Mouse (Mus musculus): ENCODE measurements around the gene Cobll1. TPM values are rescaled to one million over a fixed set of nuclear protein-coding genes. Genes with fewer than 3 reads are reported as not detected.

The Cobll1 gene
- polyA plus RNA-seq, 1 experiment from 2014 or later, result 3.1 TPM

DNA sequence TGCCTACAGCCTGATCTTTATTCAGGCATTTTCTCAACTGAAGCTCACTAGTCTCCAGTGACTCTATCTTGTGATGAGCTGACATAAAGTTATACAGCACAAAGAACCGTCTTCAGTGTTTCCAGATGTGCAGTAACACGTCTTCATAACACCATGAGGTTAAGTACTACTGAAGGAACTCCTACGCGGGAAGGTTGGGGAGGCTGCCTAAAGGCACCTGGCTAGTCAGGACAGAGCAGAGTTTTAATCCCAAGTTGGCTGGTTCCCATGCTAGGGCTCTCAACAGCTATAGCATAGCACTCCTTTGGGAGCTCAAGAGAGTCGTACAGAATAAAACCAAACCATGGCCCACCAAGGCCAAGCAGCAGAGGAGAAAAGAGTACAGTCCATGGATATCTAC is 76.6 kb downstream of the Cobll1 start:
- ATAC-seq (ENCODE audit: low read depth), result no peak
- WGBS, result 88% methylated on average over 5 of the region's 5 CpGs
- Histone ChIP-seq H3K27me3 (no peaks in the 10 kb centered on the region), H3K27ac (replicated peaks) (no peak overlapping the region), H3K4me3 (no peak overlapping the region), H3K36me3 (no peaks in the 10 kb centered on the region), H3K9ac (no peak overlapping the region), H3K4me1 (replicated peaks) (no peaks in the 10 kb centered on the region), H3K4me2 (no peak overlapping the region), H3K9me3 (no peaks in the 10 kb centered on the region)

DNA sequence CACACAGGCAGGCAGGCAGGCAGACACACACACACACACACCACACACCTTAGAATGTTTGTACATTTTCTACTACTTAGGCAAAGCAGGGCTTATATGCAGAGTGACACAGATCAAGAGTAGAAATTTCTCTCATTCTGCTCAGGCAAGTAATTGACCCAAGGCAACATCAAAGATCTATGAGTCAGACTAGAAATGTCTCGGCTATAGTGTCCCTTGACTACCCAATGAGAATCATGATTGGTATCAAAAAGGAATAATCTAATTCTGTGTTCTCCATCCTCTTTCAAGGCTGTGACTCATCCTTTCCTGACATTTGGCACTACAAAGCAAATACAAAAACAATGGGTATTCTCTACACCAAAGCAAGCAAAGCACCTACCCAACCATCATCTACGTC is 77.5 kb downstream of the Cobll1 start:
- no peaks in the 10 kb centered on the region for H3K36me3 ChIP-seq
- 90% methylated on average over 2 of the region's 2 CpGs for WGBS
- H3K27me3 ChIP-seq, result no peaks in the 10 kb centered on the region
- no peaks in the 10 kb centered on the region for H3K4me1 ChIP-seq (replicated peaks)
- no peak for ATAC-seq (ENCODE audit: low read depth)
- no peak overlapping the region for H3K9ac ChIP-seq
- H3K4me2 ChIP-seq, result no peak overlapping the region
- H3K9me3 ChIP-seq, result no peaks in the 10 kb centered on the region
- H3K4me3 ChIP-seq, result no peak overlapping the region
- no peak overlapping the region for H3K27ac ChIP-seq (replicated peaks)

DNA sequence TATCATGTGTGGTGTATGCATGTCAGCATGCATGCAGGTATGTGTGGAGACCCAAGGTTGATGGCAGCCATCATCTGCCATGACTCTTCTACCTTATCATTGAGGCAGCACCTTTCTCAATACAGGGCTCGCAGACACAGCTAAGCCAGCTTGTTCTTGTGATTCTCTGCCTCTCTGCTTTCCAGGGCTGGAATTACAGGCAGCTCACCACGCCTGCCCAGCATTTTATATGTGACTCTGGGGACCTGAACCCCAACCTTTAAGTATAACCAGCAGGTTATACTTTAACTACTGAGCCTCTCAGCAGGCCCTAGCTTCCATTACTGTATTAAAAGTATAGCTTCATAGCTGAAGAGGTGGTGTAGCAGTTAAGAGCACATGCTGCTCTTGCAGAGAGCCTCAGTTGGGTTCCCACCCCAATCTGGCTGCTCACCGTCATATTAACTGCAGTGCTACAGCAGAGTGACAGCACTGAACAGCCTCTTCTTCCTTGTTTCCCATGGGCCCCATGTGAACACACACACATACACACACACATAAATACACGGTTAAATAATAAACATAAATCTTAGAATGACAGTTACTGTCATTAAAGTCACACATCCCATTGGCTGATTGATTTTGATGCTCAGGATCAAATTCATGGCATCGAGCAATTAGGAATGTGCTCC is 81.1 kb downstream of the Cobll1 start:
- no peaks in the 10 kb centered on the region for H3K27me3 ChIP-seq
- H3K9ac ChIP-seq, result no peak overlapping the region
- H3K4me3 ChIP-seq, result no peak overlapping the region
- no peak overlapping the region for H3K27ac ChIP-seq (replicated peaks)
- no peak overlapping the region for H3K4me2 ChIP-seq
- H3K36me3 ChIP-seq, result no peaks in the 10 kb centered on the region
- 51% methylated on average over 5 of the region's 5 CpGs for WGBS
- ATAC-seq (ENCODE audit: low read depth), result peak; percentile 71
- H3K4me1 ChIP-seq (replicated peaks), result no peaks in the 10 kb centered on the region
- H3K9me3 ChIP-seq, result no peaks in the 10 kb centered on the region

DNA sequence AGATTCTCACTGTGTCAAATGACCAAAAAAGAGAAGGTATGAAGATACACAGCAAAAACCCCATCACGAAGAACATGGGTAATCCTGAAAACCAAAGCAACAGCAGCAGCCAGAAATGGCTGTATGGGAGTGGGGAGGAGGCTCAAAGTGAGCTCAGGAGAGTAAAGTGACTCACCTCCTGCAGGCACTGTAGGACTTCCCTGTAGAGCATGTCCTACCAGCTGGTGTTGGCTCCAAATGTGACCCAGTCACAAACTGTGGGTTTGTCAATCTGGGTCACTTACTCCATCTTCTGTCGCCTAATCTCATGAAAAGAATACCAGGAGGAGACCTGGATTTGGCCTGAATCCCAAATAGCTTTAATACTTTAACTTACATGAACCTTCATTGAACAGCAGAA is 81.9 kb downstream of the Cobll1 start:
- no peak overlapping the region for H3K4me3 ChIP-seq
- 89% methylated on average over 2 of the region's 2 CpGs for WGBS
- ATAC-seq (ENCODE audit: low read depth), result no peak
- H3K9me3 ChIP-seq, result no peaks in the 10 kb centered on the region
- no peaks in the 10 kb centered on the region for H3K36me3 ChIP-seq
- no peak overlapping the region for H3K27ac ChIP-seq (replicated peaks)
- no peaks in the 10 kb centered on the region for H3K4me1 ChIP-seq (replicated peaks)
- no peak overlapping the region for H3K9ac ChIP-seq
- no peaks in the 10 kb centered on the region for H3K27me3 ChIP-seq
- H3K4me2 ChIP-seq, result no peak overlapping the region

DNA sequence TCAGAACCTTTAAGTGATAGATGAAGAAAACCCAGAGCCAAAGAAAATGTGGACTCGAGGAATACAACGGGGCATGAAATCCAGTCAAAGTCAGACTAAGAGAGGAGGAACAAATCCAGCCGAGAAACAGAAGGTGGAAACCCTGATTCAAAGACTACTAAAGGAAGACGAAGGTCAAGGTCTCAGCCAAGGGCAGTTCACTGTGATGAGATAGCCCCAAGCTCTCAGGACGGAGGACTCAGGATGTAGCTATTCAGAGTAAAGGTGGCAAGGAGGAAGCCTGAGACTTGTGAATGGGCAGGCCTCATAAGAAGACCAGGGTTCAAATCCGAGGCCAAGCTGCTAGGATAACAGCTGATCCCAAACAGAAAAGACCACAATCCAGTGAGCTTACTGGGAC is 90.3 kb downstream of the Cobll1 start:
- Histone ChIP-seq H3K4me1 (replicated peaks) (no peaks in the 10 kb centered on the region), H3K27ac (replicated peaks) (no peak overlapping the region), H3K9ac (no peak overlapping the region), H3K9me3 (no peaks in the 10 kb centered on the region), H3K36me3 (no peaks in the 10 kb centered on the region), H3K4me2 (no peak overlapping the region), H3K4me3 (no peak overlapping the region), H3K27me3 (no peaks in the 10 kb centered on the region)
- ATAC-seq (ENCODE audit: low read depth), result no peak
- 92% methylated on average over 6 of the region's 6 CpGs for WGBS

DNA sequence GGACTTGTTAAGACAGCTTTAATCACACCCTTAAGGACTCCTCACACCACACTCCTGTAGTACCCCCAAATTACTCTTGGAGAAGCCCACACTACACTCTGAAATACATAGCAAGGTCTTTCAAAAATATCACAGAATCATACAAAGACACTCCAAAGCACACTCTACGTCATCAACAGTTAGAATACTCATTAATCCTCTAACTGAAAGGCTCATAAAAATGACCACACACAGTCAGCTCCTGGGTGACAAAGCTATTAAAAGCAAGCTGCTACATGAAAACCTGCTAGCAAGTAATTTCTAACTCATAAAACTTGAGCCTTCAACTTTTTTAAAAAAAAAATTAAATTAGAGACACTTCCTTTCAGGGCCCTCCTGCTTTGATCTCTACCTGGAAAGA is 91.8 kb downstream of the Cobll1 start:
- no peak for ATAC-seq (ENCODE audit: low read depth)
- no peaks in the 10 kb centered on the region for H3K27me3 ChIP-seq
- H3K36me3 ChIP-seq, result no peaks in the 10 kb centered on the region
- H3K9ac ChIP-seq, result no peak overlapping the region
- WGBS, result 45% methylated on average over 1 of the region's 1 CpGs
- no peaks in the 10 kb centered on the region for H3K9me3 ChIP-seq
- no peak overlapping the region for H3K27ac ChIP-seq (replicated peaks)
- H3K4me1 ChIP-seq (replicated peaks), result no peaks in the 10 kb centered on the region
- no peak overlapping the region for H3K4me2 ChIP-seq
- H3K4me3 ChIP-seq, result no peak overlapping the region

DNA sequence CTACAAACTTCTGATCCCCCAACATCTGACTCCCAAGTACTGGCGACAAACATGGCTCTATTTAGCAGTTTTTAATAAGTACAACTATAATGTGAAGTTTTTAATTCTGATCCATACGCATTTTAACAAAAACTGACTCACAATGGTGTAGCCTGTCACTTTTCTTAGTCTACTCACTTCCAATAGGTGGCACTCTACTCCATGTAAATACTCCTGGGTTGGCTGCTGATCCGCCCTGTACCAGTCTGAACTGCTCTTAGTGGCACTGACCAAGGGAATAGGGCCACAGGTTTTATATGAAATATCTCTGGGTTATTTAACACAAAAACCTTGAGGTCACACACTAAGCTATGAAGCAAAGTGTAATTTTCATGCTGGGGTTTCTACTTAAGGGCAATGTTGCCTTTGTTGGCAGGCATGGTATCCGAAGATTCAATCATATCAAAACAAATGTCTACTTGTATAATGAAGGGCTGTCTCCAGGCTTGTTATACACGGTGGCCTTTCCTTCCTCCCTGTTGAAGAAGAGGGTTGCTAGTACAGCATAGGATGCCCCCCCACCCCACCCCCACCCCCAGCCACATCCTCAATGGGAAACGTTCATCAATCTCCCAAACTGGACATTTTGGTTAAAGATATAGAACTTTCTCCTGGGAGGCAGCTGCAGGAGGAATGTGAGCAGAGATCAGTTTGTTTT is 93.6 kb downstream of the Cobll1 start:
- 52% methylated on average over 6 of the region's 6 CpGs for WGBS
- Histone ChIP-seq H3K36me3 (no peaks in the 10 kb centered on the region), H3K9ac (no peak overlapping the region), H3K4me2 (no peak overlapping the region), H3K27me3 (no peaks in the 10 kb centered on the region), H3K4me1 (replicated peaks) (no peaks in the 10 kb centered on the region), H3K4me3 (no peak overlapping the region), H3K9me3 (no peaks in the 10 kb centered on the region), H3K27ac (replicated peaks) (no peak overlapping the region)
- peak; percentile 84; the same call in 1 of the 2 replicates for ATAC-seq (ENCODE audit: low read depth)

DNA sequence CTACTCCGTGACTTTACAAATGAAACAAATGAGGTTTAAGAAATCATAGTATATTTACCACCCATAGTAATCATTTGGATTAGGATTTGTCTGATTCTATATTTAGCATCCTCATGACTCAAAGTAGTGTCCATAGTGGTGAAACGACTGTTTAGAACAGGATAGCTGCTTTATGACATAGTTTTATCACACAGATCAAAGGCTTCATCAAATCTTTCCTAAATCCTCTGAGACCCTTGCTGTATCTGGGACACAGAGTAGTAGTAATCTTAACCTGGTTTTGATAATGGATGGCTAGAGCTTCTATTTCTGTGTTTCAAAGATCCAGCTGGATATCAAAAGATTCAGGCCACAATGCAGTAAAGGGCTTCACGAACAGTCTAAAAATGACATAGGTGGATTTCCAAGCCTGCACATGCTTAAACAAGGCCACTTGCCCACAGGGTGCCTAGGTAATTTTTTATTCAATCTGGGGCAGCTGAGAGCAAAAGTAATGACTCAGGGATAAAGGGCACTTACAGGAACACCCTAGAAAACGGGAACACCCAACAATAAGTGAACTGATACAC is 98.0 kb downstream of the Cobll1 start:
- no peak for ATAC-seq (ENCODE audit: low read depth)
- no peak overlapping the region for H3K27ac ChIP-seq (replicated peaks)
- no peaks in the 10 kb centered on the region for H3K4me1 ChIP-seq (replicated peaks)
- no peak overlapping the region for H3K4me3 ChIP-seq
- no peak overlapping the region for H3K4me2 ChIP-seq
- WGBS, result 84% methylated on average over 4 of the region's 4 CpGs
- no peaks in the 10 kb centered on the region for H3K27me3 ChIP-seq
- no peak overlapping the region for H3K9ac ChIP-seq
- H3K9me3 ChIP-seq, result no peaks in the 10 kb centered on the region
- H3K36me3 ChIP-seq, result no peaks in the 10 kb centered on the region

DNA sequence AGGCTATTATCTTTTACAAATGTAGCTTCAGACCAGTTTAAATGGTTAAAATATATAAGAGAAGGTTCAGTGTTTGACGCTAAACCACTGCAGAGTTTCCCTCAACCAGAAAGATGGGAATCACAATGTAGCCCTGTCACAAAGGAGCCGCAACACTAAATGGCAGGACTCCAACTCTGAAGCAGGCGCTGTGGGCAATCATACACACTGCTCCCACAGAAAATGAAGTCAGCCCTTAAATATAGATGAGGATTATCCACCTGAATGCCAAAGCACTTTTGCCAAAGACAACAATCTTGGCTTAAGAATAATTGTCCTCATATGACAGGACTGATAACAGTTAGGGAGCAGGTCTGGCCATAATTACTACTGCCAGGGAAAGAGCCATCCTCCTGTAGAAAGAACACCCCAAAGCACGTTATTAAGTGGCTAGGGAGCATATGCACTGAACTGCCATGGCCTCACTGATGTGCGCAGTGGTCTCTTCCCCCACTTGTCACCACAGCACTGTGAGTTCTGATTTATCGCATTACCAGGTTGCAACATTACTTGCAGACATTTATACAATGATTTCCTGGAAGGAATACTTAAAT is 98.8 kb downstream of the Cobll1 start:
- Histone ChIP-seq H3K4me3 (no peak overlapping the region), H3K27ac (replicated peaks) (no peak overlapping the region), H3K27me3 (no peaks in the 10 kb centered on the region), H3K36me3 (no peaks in the 10 kb centered on the region), H3K4me1 (replicated peaks) (no peaks in the 10 kb centered on the region), H3K9me3 (no peaks in the 10 kb centered on the region), H3K4me2 (no peak overlapping the region), H3K9ac (no peak overlapping the region)
- 74% methylated on average over 6 of the region's 6 CpGs for WGBS
- no peak for ATAC-seq (ENCODE audit: low read depth)

DNA sequence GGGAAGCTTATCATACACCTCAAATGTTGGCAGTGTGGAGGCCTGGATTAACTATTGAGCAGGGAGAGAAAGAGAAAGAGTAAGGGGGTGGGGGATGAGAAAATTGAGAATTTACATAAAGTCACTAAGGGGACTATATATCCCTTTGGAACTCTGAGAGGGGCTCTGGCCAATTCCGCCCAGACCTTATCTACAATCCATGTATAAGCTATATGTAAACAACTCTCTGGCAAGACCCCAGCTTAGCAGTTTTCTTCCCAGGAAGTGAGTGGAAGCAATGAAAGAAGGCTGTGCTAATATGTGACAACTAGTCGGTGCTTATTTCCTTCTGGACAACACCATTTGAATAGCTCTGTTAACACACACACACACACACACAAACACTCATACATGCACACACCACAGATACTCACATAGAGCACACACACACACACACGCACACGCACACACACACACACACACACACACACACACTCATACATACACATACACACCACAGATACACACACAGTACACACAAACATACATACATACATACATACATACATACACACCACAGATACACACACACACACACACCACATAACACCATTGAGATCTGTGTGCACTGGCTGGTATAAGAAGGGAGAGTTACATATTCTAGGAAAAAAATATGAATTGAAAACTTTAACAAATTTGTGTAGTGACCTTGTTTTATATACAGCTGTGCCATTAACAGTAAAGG is 99.4 kb downstream of the Cobll1 start:
- 69% methylated on average over 4 of the region's 4 CpGs for WGBS
- Histone ChIP-seq H3K4me3 (no peak overlapping the region), H3K27me3 (no peaks in the 10 kb centered on the region), H3K4me1 (replicated peaks) (no peaks in the 10 kb centered on the region), H3K9ac (no peak overlapping the region), H3K27ac (replicated peaks) (no peak overlapping the region), H3K4me2 (no peak overlapping the region), H3K9me3 (no peaks in the 10 kb centered on the region), H3K36me3 (no peaks in the 10 kb centered on the region)
- no peak for ATAC-seq (ENCODE audit: low read depth)

DNA sequence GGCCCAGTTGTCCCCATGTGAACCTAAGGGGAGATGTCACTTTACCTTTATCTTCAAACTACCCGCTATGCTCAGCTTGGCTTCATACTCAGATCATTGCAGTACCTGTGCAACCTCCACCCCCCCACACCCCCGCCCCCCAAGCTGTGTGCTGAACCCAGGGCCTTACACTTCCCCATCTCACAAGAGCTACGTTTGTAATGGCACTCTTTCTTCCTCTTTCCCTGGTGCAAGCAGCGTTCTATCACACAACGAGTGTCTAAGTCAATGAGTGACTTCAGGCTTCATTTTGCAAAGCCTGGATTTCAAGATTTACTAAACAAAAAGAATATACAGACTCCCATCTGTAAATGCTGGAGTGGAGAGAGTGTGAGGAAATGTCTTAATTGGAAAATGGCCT is 100.2 kb downstream of the Cobll1 start:
- no peak for ATAC-seq (ENCODE audit: low read depth)
- 82% methylated on average over 5 of the region's 5 CpGs for WGBS

More for the DNA sequence above, 100.2 kb downstream of the Cobll1 start:
- Histone ChIP-seq H3K4me1 (replicated peaks) (no peaks in the 10 kb centered on the region), H3K27ac (replicated peaks) (no peak overlapping the region), H3K9me3 (no peaks in the 10 kb centered on the region), H3K27me3 (no peaks in the 10 kb centered on the region), H3K9ac (no peak overlapping the region), H3K4me2 (no peak overlapping the region), H3K36me3 (no peaks in the 10 kb centered on the region), H3K4me3 (no peak overlapping the region)
